ENCODE assay signal across 9 mouse cellular contexts in genomic region chr10:80156752-80157053, GRCm38 (mm10). TPM values are rescaled to one million over a fixed set of nuclear protein-coding genes. Genes with fewer than 3 reads are reported as not detected.
DNase-seq lines count a peak whose midpoint lies in the region; ATAC-seq lines count a peak whose summit lies in the region.
"Had no signal": no experiment of that assay in that cellular context is flagged by ENCODE, and none has a peak within 500 bp of the region (broad histone marks: within the 10 kb centered on the region; RNA-seq: fewer than 3 reads in every experiment).

No protein-coding gene starts in this region.

- no peaks in the 10 kb centered on the region for H3K9me3 ChIP-seq in forebrain, embryonic 15.5 days
- no peaks in the 10 kb centered on the region for H3K9me3 ChIP-seq in kidney, embryonic 16.5 days (ENCODE audit: low read length)
- H3K9me3 ChIP-seq in midbrain, embryonic 15.5 days = no peaks in the 10 kb centered on the region

- 58% methylated on average over 7 of the region's 7 CpGs for WGBS in forebrain, embryonic 15.5 days
- 45% methylated on average over 7 of the region's 7 CpGs for WGBS in kidney, embryonic 16.5 days
- 49% methylated on average over 7 of the region's 7 CpGs for WGBS in midbrain, embryonic 15.5 days

- no peak overlapping the region for H3K4me2 ChIP-seq in forebrain, embryonic 15.5 days (replicated peaks)
- H3K4me2 ChIP-seq in kidney, embryonic 16.5 days (replicated peaks; ENCODE audit: low read depth, low read length) = no peak overlapping the region
- no peak overlapping the region for H3K4me2 ChIP-seq in midbrain, embryonic 15.5 days

- H3K27ac ChIP-seq in forebrain, embryonic 15.5 days (replicated peaks) = peak overlapping the region; percentile 91
- H3K27ac ChIP-seq in kidney, embryonic 16.5 days (ENCODE audit: low read length) = peak overlapping the region; percentile 99
- peak overlapping the region; percentile 53 for H3K27ac ChIP-seq in midbrain, embryonic 15.5 days

- peaks cover 55% of the 10 kb centered on the region for H3K36me3 ChIP-seq in forebrain, embryonic 15.5 days
- H3K36me3 ChIP-seq in kidney, embryonic 16.5 days (ENCODE audit: insufficient read depth, low read length) = peaks cover 58% of the 10 kb centered on the region
- peaks cover 46% of the 10 kb centered on the region for H3K36me3 ChIP-seq in midbrain, embryonic 15.5 days (replicated peaks)

- no peaks in the 10 kb centered on the region for H3K27me3 ChIP-seq in forebrain, embryonic 15.5 days
- H3K27me3 ChIP-seq in kidney, embryonic 16.5 days (ENCODE audit: insufficient read depth, low read length) = no peaks in the 10 kb centered on the region
- no peaks in the 10 kb centered on the region for H3K27me3 ChIP-seq in midbrain, embryonic 15.5 days (replicated peaks)

- peak; percentile 55 for DNase-seq in kidney, adult 11 months
- no peak for DNase-seq in kidney, adult 9 months
- DNase-seq in ovary, adult 18-20 months (ENCODE audit: low spot score) = no peak
- DNase-seq in urinary bladder, postnatal 4 days (ENCODE audit: low spot score in 2 of 2) = no peak

- ATAC-seq in forebrain, embryonic 15.5 days (replicated peaks) = no peak
- no peak for ATAC-seq in kidney, embryonic 16.5 days (ENCODE audit: low FRiP score, low TSS enrichment)
- ATAC-seq in midbrain, embryonic 15.5 days (replicated peaks) = no peak
- ATAC-seq in inflammation-experienced regulatory T-cells, adult 6 months = no peak

- H3K4me1 ChIP-seq in forebrain, embryonic 15.5 days = peaks cover 94% of the 10 kb centered on the region
- peaks cover 96% of the 10 kb centered on the region for H3K4me1 ChIP-seq in kidney, embryonic 16.5 days (ENCODE audit: insufficient read depth, low read length)
- peaks cover 84% of the 10 kb centered on the region for H3K4me1 ChIP-seq in midbrain, embryonic 15.5 days

- no peak overlapping the region for H3K4me3 ChIP-seq in forebrain, embryonic 15.5 days
- no peak overlapping the region for H3K4me3 ChIP-seq in kidney, embryonic 16.5 days (ENCODE audit: low read length)
- no peak overlapping the region for H3K4me3 ChIP-seq in midbrain, embryonic 15.5 days
- H3K4me3 ChIP-seq: myocyte had no signal

- H3K9ac ChIP-seq in forebrain, embryonic 15.5 days (replicated peaks) = no peak overlapping the region
- peak overlapping the region; percentile 0; the same call in 1 of the 2 replicates for H3K9ac ChIP-seq in kidney, embryonic 16.5 days (replicated peaks; ENCODE audit: low read length)
- H3K9ac ChIP-seq in midbrain, embryonic 15.5 days = no peak overlapping the region

RNA-seq across cellular contexts. Expression of gene Midn, which starts 8.6 kb away (rescaled TPM):
- polyA plus RNA-seq in forebrain, embryonic 15.5 days (2015; fragmentation: Nextera tagmentation; extraction: Ambion mirVana) = 33.0 and 34.9 TPM in 2 replicates
- polyA plus RNA-seq in kidney, embryonic 16.5 days (2015; fragmentation: Nextera tagmentation; extraction: Ambion mirVana) = 15.9 and 16.8 TPM in 2 replicates
- polyA plus RNA-seq in midbrain, embryonic 15.5 days (2015; fragmentation: Nextera tagmentation; extraction: Ambion mirVana) = 29.5 and 29.9 TPM in 2 replicates
- polyA plus RNA-seq in inflammation-experienced regulatory T-cells, adult 6 months (2017; shearing (Covaris generic)) = 1 to 10 TPM; 7.3 to 9.3 (median 7.5) TPM

RNA-seq across cellular contexts. Expression of gene Cirbp, which starts 9.1 kb away (rescaled TPM):
- 350 and 358 TPM in 2 replicates for polyA plus RNA-seq in forebrain, embryonic 15.5 days (2015; fragmentation: Nextera tagmentation; extraction: Ambion mirVana)
- polyA plus RNA-seq in kidney, embryonic 16.5 days (2015; fragmentation: Nextera tagmentation; extraction: Ambion mirVana) = 96.2 and 101 TPM in 2 replicates
- 364 and 392 TPM in 2 replicates for polyA plus RNA-seq in midbrain, embryonic 15.5 days (2015; fragmentation: Nextera tagmentation; extraction: Ambion mirVana)
- 100 to 1,000 TPM in 2 of 3 experiments, 10 to 100 TPM in 1; 84.2 to 255 (median 213) TPM for polyA plus RNA-seq in inflammation-experienced regulatory T-cells, adult 6 months (2017; shearing (Covaris generic))

RNA-seq across cellular contexts. Expression of gene 1600002K03Rik, which starts 16.0 kb away (rescaled TPM):
- polyA plus RNA-seq in forebrain, embryonic 15.5 days (2015; fragmentation: Nextera tagmentation; extraction: Ambion mirVana) = 9.7 and 12.7 TPM in 2 replicates
- 15.2 and 15.3 TPM in 2 replicates for polyA plus RNA-seq in kidney, embryonic 16.5 days (2015; fragmentation: Nextera tagmentation; extraction: Ambion mirVana)
- polyA plus RNA-seq in midbrain, embryonic 15.5 days (2015; fragmentation: Nextera tagmentation; extraction: Ambion mirVana) = 13.3 and 14.7 TPM in 2 replicates
- polyA plus RNA-seq in inflammation-experienced regulatory T-cells, adult 6 months (2017; shearing (Covaris generic)) = 10 to 100 TPM; 17.9 to 28.4 (median 20.5) TPM

RNA-seq across cellular contexts. Expression of gene Cbarp, which starts 16.1 kb away (rescaled TPM):
- polyA plus RNA-seq in forebrain, embryonic 15.5 days (2015; fragmentation: Nextera tagmentation; extraction: Ambion mirVana) = 29.7 and 39.5 TPM in 2 replicates
- 6.4 and 7.3 TPM in 2 replicates for polyA plus RNA-seq in kidney, embryonic 16.5 days (2015; fragmentation: Nextera tagmentation; extraction: Ambion mirVana)
- 65.7 and 66.9 TPM in 2 replicates for polyA plus RNA-seq in midbrain, embryonic 15.5 days (2015; fragmentation: Nextera tagmentation; extraction: Ambion mirVana)
- polyA plus RNA-seq in inflammation-experienced regulatory T-cells, adult 6 months (2017; shearing (Covaris generic)) = 1 to 10 TPM in 2 of 3 experiments, under 1 TPM in 1; 0.60 to 2.3 (median 1.3) TPM

RNA-seq across cellular contexts. Expression of gene Atp5d, which starts 18.3 kb away (rescaled TPM):
- polyA plus RNA-seq in forebrain, embryonic 15.5 days (2015; fragmentation: Nextera tagmentation; extraction: Ambion mirVana) = 437 and 444 TPM in 2 replicates
- 676 and 688 TPM in 2 replicates for polyA plus RNA-seq in kidney, embryonic 16.5 days (2015; fragmentation: Nextera tagmentation; extraction: Ambion mirVana)
- 444 and 468 TPM in 2 replicates for polyA plus RNA-seq in midbrain, embryonic 15.5 days (2015; fragmentation: Nextera tagmentation; extraction: Ambion mirVana)
- 100 to 1,000 TPM; 297 to 357 (median 299) TPM for polyA plus RNA-seq in inflammation-experienced regulatory T-cells, adult 6 months (2017; shearing (Covaris generic))
